Mouse (Mus musculus) B cell, adult 2 months (primary cell): ENCODE results near the gene Gm5089.

Source experiments
- DNase-seq, 2 experiments: peaks; one replicate each; pipeline ENCODE4 v3.0.0; 2022

Gene Gm5089

GRCm38 (mm10) chr14:122477261-122477671, 26.4 kb upstream of the Gm5089 start:
- peak; percentile 32 to 41 for DNase-seq

DNA sequence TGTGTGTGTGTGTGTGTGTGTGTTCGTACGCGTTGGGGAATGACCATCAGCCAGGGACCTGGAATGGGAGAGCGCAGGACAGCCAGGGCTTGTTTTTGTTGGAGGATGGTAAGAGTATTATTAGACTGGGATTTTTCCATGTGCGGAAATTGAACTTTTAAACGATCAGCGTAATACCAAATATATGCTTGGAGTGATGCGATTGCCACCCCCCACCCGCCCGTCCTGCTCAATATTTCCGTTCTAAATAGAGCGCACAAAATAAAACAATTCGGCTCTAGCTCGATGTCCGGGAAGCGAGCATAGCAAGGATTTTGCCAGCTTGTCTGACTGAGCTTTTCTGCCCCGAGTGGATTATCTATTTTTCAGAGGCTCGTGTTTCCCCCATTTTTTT, 25.9 kb upstream of the Gm5089 start:
- DNase-seq: no peak

DNA sequence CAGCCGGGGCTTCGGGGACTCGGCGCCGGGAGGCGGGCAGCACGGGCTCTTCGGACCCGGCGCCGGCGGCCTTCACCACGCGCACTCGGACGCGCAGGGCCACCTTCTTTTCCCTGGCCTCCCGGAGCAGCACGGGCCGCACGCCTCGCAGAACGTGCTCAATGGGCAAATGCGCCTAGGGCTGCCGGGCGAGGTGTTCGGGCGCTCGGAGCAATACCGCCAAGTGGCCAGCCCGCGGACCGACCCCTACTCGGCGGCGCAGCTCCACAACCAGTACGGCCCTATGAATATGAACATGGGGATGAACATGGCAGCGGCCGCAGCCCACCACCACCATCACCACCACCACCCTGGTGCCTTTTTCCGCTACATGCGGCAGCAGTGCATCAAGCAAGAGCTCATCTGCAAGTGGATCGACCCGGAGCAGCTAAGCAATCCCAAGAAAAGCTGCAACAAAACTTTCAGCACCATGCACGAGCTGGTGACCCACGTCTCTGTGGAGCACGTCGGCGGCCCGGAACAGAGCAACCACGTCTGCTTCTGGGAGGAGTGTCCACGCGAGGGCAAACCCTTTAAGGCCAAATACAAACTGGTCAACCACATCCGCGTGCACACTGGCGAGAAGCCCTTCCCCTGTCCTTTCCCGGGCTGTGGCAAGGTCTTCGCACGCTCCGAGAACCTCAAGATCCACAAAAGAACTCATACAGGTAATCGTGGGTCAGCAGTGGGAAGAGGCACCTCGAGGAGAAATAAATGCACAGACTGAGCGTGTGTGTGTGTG, 25.3 kb upstream of the Gm5089 start:
- DNase-seq: peak; percentile 42 to 56

GRCm38 (mm10) chr14:122475557-122476040, 24.7 kb upstream of the Gm5089 start:
- DNase-seq: peak; percentile 31 to 54

DNA sequence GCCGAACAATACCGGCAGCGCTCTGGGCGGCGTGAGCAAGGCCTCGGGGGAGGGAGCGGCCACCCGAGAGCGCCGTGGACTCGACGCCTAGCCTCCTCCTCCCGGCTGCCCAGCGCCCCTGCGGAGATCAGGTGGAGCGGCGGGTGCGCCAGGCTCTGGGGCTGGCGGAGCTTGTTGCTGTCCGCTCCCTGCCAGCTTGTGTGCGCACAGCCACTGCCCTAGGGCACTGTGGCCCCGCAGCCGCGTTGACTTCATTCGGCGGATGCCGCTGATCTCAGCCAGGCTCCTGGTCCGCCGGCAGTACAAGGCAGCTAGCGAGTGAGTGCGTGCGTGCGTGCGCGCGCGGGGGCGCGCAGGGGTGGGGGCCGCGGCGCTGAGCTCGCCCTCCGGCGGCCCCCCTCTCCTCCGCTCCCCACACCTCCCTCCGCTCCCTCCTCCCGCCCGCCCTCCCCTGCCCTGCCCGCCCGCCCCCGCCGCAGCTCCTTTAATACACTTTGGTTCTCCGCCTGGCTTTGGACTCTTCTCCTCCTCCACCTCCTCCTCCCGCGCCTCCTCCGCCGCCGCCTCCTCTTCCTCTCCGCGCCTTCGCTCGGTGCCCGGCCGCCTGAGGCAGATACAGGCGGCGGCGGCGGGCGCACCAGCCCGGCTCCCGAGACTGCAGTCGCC, 24.1 kb upstream of the Gm5089 start, which contains the start of gene Zic2:
Zic2 (plus strand) TSS at position 545 of the 666 bp plus-strand sequence.
- peak; percentile 45 to 61 for DNase-seq

- DNase-seq: peak in 1 of 2 experiments; percentile 42
Observed at GRCm38 (mm10) chr14:122474041-122474890, 23.4 kb upstream of the Gm5089 start.

GRCm38 (mm10) chr14:122473211-122473751, 22.4 kb upstream of the Gm5089 start:
- peak in 1 of 2 experiments; percentile 32 for DNase-seq

DNA sequence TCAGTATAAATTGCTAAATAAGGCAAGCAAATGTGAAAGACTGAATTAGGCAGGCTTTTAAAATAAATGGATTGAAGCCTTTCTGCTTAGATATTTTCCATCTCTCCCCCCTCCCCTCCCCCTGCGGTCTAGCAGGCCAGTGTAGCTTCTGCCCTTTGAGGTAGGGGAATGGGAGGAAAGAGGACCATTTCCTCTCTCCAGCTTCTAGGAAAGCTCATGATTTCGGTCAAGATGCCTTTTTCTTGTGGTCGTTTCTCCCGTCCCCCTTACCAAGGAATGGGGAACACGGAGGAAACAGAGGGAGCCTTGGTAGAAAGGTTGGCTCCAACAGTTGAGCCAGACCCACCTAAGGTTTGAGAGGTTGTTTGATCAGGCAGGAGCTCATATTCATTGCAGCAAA, 21.7 kb upstream of the Gm5089 start:
- peak in 1 of 2 experiments; percentile 10 for DNase-seq

DNA sequence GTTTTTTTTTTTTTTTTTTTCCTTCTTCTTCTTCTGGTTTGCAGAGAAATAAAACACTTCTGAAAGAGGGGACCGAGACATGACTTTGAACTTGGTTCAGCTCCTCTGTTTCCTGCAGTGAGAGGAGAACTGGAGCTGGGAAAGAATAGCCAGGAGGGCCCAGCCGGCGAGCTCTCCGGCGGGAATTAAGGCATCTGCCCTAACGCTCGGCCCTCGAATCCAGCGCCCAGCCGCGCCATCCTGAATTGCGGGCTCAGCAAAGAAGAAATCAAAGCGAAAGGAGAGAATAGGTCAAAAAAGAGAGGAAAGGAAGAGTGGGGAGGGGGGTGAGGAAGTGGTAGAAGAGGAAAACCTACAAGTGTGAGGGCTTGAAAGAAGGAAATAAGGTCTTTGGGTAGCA, 21.2 kb upstream of the Gm5089 start:
- peak in 1 of 2 experiments; percentile 6 for DNase-seq

GRCm38 (mm10) chr14:122471449-122472085, 20.7 kb upstream of the Gm5089 start:
- DNase-seq: peak in 1 of 2 experiments; percentile 15

DNA sequence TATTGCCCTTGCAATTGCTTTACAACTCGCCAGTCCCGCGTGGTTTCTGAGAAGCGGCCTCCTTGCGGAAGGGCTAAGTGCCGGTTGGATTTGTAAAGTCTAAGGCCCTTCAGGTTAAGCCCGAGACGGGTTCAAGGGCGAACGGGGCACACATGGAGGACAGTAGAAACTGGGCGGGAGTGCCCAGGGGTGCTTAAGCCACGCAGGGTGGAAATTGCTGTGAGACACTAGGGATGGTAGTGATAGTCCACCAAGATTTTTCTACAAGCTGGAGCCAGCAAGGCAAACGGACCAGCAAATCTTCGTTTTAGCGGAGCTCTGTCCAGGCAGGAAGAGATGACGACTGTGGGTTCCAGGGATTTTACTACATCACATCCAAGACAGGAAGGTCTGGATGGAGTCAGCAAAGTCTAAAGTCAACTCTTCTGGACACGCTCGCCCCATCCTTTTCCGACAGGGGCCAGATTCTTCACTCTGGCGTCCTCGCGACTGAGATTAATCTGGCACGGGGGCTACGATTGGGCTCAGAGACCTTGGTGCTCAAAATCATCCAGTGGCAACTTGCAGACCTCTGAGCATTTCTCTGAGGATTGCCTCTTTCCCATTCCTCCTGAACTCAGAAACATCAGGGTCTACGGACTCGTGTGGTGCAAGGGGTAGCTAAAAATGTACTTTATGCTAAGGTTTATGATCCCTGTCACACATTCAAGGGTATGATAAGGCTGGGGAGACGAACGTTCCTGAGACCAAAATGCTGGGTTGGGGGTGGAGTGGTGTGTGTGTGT, 18.2 kb upstream of the Gm5089 start:
- DNase-seq: peak in 1 of 2 experiments; percentile 35

DNA sequence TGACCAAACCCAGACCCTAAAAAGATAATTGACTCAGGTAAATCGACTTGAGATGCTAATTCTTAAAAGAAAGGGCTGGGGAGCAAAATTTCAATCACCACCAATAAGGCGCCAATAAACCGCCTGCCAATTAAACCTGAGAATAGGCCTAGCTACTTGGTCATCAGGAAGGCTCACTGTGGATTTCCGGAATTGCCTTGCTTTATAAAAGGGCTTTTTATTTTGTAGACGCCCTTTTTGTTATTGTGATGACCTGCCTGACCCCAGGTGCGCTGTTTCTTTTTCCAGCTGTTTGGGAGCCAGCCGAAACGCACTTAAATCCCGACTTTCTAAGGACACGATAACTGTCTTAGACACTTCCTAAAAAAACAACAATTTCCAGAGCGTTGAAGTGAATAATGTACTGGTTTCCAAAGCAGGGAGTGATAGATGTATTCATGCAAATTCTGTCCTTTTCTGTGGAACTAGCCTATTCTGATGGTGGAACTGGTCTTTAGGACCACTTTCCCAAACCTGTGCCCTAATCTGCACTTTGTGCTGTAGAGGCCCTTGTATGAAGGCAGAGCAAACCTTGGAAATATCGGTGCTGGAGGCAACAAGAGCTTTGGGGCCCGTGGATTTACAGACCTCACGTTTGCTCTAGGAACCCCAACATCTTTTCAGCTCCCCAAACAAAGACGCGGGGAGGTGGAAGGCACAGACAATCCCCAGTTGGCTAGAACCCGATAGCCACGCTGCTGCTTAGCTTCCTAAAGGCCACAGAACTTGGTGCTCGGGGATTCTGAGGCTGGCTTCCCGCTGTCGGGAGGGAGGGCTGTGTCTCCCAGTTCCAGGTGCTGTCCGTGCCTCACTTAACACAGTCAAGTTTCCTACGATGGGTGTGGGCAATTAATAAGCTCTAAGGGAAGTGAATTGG, 17.3 kb upstream of the Gm5089 start:
- DNase-seq: peak in 1 of 2 experiments; percentile 32

- DNase-seq: no peak
Observed at GRCm38 (mm10) chr14:122466756-122467362, 15.9 kb upstream of the Gm5089 start.

DNA sequence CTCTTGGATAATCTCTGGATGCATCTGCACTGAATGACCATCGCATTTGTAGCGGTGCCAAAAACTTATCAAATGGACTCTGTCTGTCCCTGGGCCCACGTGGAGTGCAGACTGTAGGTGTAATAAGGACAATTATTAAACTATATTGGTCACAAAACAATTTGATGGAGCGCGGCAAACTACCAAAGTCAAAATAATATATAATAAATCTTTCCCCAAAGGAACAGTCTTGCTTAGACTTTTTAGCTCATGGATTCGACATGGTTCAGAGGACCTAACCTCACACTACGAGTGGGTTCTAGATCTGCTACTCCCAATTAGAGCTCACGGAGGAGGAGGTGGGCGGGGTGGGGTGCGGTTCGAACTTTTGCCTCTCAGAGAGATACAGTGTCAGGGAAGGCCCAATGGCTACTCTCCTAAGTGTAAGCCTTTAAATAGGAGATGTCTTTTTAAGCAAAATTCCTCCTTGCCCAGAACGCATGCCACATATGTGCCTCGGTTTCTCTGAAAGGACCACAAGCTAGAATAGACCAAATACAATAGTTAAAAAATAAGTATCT, 15.1 kb upstream of the Gm5089 start:
- no peak for DNase-seq

- peak in 1 of 2 experiments; percentile 47 for DNase-seq
Observed at GRCm38 (mm10) chr14:122464763-122465741, 14.1 kb upstream of the Gm5089 start, which contains the start of gene Zic5. Gene Zic5, minus strand, starts transcription at chr14:122465677.

GRCm38 (mm10) chr14:122464351-122464762, 13.4 kb upstream of the Gm5089 start:
- peak in 1 of 2 experiments; percentile 46 for DNase-seq

DNA sequence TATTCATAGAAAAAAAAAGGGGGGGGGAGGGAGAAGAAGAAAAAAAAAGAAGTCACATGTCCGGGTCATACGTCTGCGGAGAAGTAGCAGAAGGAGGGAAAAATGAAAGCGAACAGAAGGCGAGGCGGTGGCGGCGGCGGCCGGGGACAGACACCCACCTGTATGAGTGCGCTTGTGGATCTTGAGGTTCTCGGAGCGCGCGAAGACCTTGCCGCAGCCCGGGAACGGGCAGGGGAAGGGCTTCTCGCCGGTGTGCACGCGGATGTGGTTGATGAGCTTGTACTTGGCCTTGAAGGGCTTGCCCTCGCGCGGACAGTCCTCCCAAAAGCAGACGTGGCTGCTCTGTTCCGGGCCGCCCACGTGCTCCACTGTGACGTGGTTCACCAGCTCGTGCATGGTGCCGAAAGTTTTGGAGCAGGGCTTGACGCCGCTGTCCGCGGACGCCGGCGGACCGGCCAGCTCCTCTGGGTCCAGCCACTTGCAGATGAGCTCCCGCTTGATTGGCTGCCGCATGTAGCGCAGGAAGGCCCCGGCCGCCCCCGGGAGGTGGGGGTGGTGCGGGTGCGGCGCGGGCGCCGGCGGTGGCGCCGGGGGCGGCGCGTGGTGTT, 12.9 kb upstream of the Gm5089 start:
- DNase-seq: peak; percentile 55 to 71
